Mouse (Mus musculus): ENCODE results near the gene 4930568D16Rik.

DNA sequence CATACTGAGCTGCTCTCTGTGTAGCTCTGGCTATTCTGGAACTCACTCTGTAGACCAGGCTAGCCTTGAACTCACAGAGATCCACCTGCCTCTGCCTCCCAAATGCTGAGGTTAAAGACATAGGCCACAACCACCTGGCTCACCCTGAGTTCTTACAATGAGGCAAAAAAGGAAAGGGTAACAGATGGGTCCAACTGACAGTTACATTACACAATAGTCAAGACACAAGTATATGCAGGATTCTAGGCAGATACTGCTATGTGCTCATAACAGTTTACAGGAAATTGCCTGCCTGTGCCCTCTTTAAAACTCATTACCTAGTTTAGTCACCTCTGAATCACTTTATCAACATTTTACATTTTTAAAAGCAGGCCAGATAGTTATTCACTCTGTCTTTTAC, 33.9 kb downstream of the 4930568D16Rik start:
- TF ChIP-seq POLR2A (IDR thresholded peaks at IDR 0.05; ENCODE audit: borderline replicate concordance, control insufficient read depth, low read depth, low read length) (no peak), CTCF (IDR thresholded peaks at IDR 0.05; ENCODE audit: control insufficient read depth, insufficient read depth, low read length) (no peak)

Measured in bone marrow, adult 2 months (tissue).